Mouse (Mus musculus): ENCODE measurements around the gene Cit.

DNA sequence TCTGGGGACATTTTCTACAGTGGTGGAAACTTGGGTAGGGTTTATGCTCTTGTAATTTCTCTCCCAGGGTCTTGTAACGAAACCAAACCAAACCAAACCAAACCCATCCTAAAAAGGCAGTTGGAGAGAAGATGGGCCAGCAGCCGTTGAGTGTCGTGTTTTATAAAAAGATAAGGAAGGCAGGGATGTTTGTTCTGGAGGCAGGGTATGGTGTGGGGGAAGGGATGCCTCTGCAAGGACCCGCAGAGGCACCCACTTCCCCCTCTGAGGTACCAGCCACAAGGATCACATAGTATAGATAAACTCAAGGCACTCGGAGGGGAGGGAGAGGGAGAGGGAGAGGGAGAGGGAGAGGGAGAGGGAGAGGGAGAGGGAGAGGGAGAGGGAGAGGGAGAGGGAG, 4.6 kb upstream of the Cit start:
- TF ChIP-seq EP300 (IDR thresholded peaks at IDR 0.05; ENCODE audit: insufficient read depth, low read depth, low read length) = no peak
- TF ChIP-seq CTCF (IDR thresholded peaks at IDR 0.05) = no peak

All from heart, adult 2 months (tissue).